19 mouse cellular contexts compared by ENCODE assay signal in genomic region chr13:44881001-44881400, GRCm38 (mm10).
DNase-seq lines count a peak whose midpoint lies in the region; ATAC-seq lines count a peak whose summit lies in the region.
"Had no signal": no experiment of that assay in that cellular context is flagged by ENCODE, and none has a peak within 500 bp of the region (broad histone marks: within the 10 kb centered on the region; RNA-seq: fewer than 3 reads in every experiment).

No protein-coding gene starts in this region.

- no peak for ATAC-seq in heart, embryonic 13.5 days (ENCODE audit: extremely low read depth, insufficient number of reproducible peaks, low FRiP score, low TSS enrichment)
- ATAC-seq in kidney, embryonic 16.5 days (ENCODE audit: low FRiP score, low TSS enrichment) = no peak
- ATAC-seq in embryonic facial prominence, embryonic 14.5 days (ENCODE audit: low read depth) = no peak
- ATAC-seq: forebrain, embryonic 15.5 days; hindbrain, embryonic 16.5 days; inflammation-experienced regulatory T-cells, adult 6 months; intestine, postnatal 0 days had no signal

- 83% methylated on average over 4 of the region's 4 CpGs for WGBS in heart, embryonic 13.5 days
- 82% methylated on average over 4 of the region's 4 CpGs for WGBS in kidney, embryonic 16.5 days
- WGBS in embryonic facial prominence, embryonic 14.5 days = 62% methylated on average over 4 of the region's 4 CpGs

- no peak overlapping the region for H3K4me3 ChIP-seq in heart, embryonic 13.5 days
- no peak overlapping the region for H3K4me3 ChIP-seq in kidney, embryonic 16.5 days (ENCODE audit: low read length)
- no peak overlapping the region for H3K4me3 ChIP-seq in embryonic facial prominence, embryonic 14.5 days (ENCODE audit: low read depth, low read length)
- H3K4me3 ChIP-seq: forebrain, embryonic 15.5 days; heart, adult 2 months; hindbrain, embryonic 12.5 days had no signal

- H3K36me3 ChIP-seq in heart, embryonic 13.5 days = peaks cover 9% of the 10 kb centered on the region
- 0 out of 2 replicates have a peak, but pooled peaks cover 11% of the 10 kb centered on the region for H3K36me3 ChIP-seq in kidney, embryonic 16.5 days (ENCODE audit: insufficient read depth, low read length)
- H3K36me3 ChIP-seq in embryonic facial prominence, embryonic 14.5 days (ENCODE audit: control insufficient read depth, insufficient read depth, low read length) = 0 out of 2 replicates have a peak, but pooled peaks cover 10% of the 10 kb centered on the region
- H3K36me3 ChIP-seq: forebrain, embryonic 15.5 days had no signal

- H3K4me2 ChIP-seq in heart, embryonic 13.5 days = no peak overlapping the region
- H3K4me2 ChIP-seq in kidney, embryonic 16.5 days (replicated peaks; ENCODE audit: low read depth, low read length) = no peak overlapping the region
- no peak overlapping the region for H3K4me2 ChIP-seq in embryonic facial prominence, embryonic 14.5 days (ENCODE audit: low read depth, low read length)
- H3K4me2 ChIP-seq: forebrain, embryonic 15.5 days; hindbrain, embryonic 12.5 days had no signal

- H3K9ac ChIP-seq in heart, embryonic 13.5 days = no peak overlapping the region
- no peak overlapping the region for H3K9ac ChIP-seq in kidney, embryonic 16.5 days (replicated peaks; ENCODE audit: low read length)
- no peak overlapping the region for H3K9ac ChIP-seq in embryonic facial prominence, embryonic 14.5 days (ENCODE audit: low read depth, low read length)
- H3K9ac ChIP-seq: forebrain, embryonic 15.5 days; hindbrain, embryonic 12.5 days had no signal

- H3K27ac ChIP-seq in heart, embryonic 13.5 days (replicated peaks) = peak overlapping the region; percentile 51
- H3K27ac ChIP-seq in kidney, embryonic 16.5 days (ENCODE audit: low read length) = no peak overlapping the region
- no peak overlapping the region for H3K27ac ChIP-seq in embryonic facial prominence, embryonic 14.5 days (replicated peaks; ENCODE audit: low read depth, low read length)
- H3K27ac ChIP-seq: forebrain, embryonic 15.5 days; heart, adult 2 months; hindbrain, embryonic 12.5 days had no signal

- H3K9me3 ChIP-seq in heart, embryonic 13.5 days = no peaks in the 10 kb centered on the region
- H3K9me3 ChIP-seq in kidney, embryonic 16.5 days (ENCODE audit: low read length) = no peaks in the 10 kb centered on the region
- no peaks in the 10 kb centered on the region for H3K9me3 ChIP-seq in embryonic facial prominence, embryonic 14.5 days (ENCODE audit: control insufficient read depth, low read length)
- H3K9me3 ChIP-seq: forebrain, embryonic 15.5 days; hindbrain, embryonic 12.5 days had no signal

- H3K27me3 ChIP-seq in heart, embryonic 13.5 days (replicated peaks) = no peaks in the 10 kb centered on the region
- no peaks in the 10 kb centered on the region for H3K27me3 ChIP-seq in kidney, embryonic 16.5 days (ENCODE audit: insufficient read depth, low read length)
- no peaks in the 10 kb centered on the region for H3K27me3 ChIP-seq in embryonic facial prominence, embryonic 14.5 days (replicated peaks; ENCODE audit: control insufficient read depth, insufficient read depth, low read length)
- H3K27me3 ChIP-seq: CH12.LX; forebrain, embryonic 15.5 days; hindbrain, embryonic 12.5 days had no signal

- DNase-seq in heart, postnatal 4 days = no peak
- DNase-seq in kidney, adult 9 months = peak; percentile 15
- peak; percentile 5 for DNase-seq in NIH3T3 (ENCODE audit: low read depth)
- DNase-seq in embryonic facial prominence, embryonic 14.5 days (ENCODE audit: low spot score) = peak; percentile 79
- DNase-seq in cerebellum, postnatal 14 days = no peak
- DNase-seq: adrenal gland, adult 8-10 months; adrenal gland, postnatal 36 days; cerebellum, adult 8-10 months; cerebellum, postnatal 25 days; gastrocnemius, postnatal 36 days; heart, adult 2 months had no signal

- H3K4me1 ChIP-seq in heart, embryonic 13.5 days = peaks cover 44% of the 10 kb centered on the region
- H3K4me1 ChIP-seq in kidney, embryonic 16.5 days (ENCODE audit: insufficient read depth, low read length) = no peaks in the 10 kb centered on the region; the same call in 1 of the 2 replicates
- H3K4me1 ChIP-seq in embryonic facial prominence, embryonic 14.5 days (ENCODE audit: control insufficient read depth, insufficient read depth, low read length) = no peaks in the 10 kb centered on the region

Comparison
In these comparisons a context has a peak if more than half of its experiments do, and no peak if none do; other contexts are left out.
1. DNase-seq: peak in kidney, adult 9 months (single experiment), NIH3T3 (single experiment) and embryonic facial prominence, embryonic 14.5 days (single experiment); none in heart, postnatal 4 days (single experiment) and cerebellum, postnatal 14 days (0 of 2).